Mouse (Mus musculus) megakaryocyte, adult 5-6 weeks (primary cell): ENCODE measurements around the gene Banp. TPM values are rescaled to one million over a fixed set of nuclear protein-coding genes. Genes with fewer than 3 reads are reported as not detected.

Experiments used
- ATAC-seq: 2 replicates; pipeline ENCODE4 v1.8.0; 2016; ENCODE audit warnings: mild to moderate bottlenecking, inconsistent platforms; ENCODE audit not compliant: poor library complexity, severe bottlenecking
- total RNA-seq, 2 experiments: library from RNA; stranded (forward) in 1 of 2; stranded (reverse) in 1 of 2; fragments of 153-499, 151-499 nt in 1 of 2; fragments of 221-1000, 200-1000 nt in 1 of 2; gene quantifications; 2 replicates each; pipeline versions ENCODE4 v1.2.3 to v1.2.4; 2015 to 2017

The Banp gene
- total RNA-seq (2015) = 8.1 and 9.2 TPM in 2 replicates
- total RNA-seq (2017) = 21.3 and 28.7 TPM in 2 replicates

- ATAC-seq = no peak
Measured at GRCm38 (mm10) chr8:121949222-121949800, at the start of gene Banp. TSS of gene Banp (plus strand) at chr8:121949750.

GRCm38 (mm10) chr8:121901498-121902236 lies 47.9 kb upstream of the Banp start:
- no peak for ATAC-seq

DNA sequence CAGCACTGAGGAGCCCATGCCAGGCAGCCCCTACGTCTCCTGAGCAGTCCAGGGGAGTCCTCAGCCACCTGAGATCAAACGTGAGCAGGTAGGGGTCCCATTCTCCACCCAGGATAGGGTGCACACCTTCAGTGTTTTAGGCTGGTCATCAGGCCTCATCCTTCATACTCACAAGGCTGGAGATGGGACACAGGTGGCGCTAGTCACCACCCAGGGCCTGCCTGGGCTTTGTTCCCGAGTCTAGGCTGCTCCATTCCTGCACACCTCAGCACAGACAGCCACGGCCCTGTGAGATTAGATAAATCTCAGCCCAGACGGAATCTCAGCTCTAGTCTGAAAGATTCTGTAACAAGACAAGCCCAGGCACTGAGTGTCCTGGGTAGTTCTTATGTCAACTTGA lies 45.6 kb upstream of the Banp start:
- ATAC-seq = no peak

DNA sequence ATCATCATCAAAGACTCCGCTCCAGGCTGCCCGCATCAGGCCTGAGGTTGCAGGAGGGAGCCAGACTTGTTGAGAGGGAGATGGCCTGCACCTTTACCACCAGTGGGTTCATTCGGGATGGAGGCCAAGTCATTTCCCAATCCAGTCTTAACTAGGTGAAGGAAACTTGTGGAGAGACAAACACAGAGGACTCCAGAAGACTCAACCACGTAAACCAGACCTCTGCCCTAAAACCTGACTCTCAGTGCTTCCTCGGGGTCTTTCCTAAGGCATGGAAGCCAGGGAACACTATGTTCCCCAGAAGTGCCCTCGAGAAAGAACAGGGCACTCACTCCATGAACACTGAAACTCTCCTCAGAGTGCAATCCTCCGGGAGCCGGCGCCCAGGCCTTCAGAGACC lies 44.6 kb upstream of the Banp start:
- ATAC-seq = no peak

DNA sequence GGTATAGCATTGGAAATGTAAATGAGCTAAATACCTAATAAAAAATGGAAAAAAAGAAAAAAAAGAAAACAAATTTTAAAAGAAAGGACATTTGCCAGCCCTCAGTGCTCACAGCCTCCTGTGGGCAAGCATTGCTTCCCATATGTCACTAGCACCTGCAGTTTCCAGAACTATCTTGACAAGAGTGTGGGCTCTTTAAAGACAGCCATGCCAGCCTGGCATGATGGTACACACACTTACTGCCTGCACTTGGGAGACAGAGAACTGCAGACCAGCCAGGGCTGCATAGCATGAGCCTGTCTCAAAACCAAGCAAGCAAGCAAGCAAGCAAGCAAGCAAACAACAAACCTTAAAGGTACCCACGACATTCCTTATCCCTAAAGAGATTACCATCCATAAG lies 44.1 kb upstream of the Banp start:
- ATAC-seq = no peak

DNA sequence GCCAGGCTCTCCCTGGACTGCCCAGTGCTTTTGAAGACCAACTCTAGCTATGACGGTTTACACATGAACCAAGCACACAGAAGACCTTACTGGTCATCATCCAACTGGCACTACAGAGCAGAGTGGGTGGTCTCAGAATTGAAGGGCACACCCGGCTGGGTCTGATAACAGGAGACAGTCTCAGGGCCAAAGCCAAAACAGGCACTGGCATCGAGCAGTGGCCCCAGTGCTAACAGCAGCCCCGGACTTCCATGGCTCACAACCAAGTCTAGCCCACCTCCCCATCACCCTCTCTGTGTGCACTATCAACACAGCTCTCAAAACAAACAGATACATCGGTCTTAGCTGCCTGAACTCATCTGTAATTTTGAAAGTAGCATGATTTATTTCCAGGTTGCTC lies 43.7 kb upstream of the Banp start:
- no peak for ATAC-seq

DNA sequence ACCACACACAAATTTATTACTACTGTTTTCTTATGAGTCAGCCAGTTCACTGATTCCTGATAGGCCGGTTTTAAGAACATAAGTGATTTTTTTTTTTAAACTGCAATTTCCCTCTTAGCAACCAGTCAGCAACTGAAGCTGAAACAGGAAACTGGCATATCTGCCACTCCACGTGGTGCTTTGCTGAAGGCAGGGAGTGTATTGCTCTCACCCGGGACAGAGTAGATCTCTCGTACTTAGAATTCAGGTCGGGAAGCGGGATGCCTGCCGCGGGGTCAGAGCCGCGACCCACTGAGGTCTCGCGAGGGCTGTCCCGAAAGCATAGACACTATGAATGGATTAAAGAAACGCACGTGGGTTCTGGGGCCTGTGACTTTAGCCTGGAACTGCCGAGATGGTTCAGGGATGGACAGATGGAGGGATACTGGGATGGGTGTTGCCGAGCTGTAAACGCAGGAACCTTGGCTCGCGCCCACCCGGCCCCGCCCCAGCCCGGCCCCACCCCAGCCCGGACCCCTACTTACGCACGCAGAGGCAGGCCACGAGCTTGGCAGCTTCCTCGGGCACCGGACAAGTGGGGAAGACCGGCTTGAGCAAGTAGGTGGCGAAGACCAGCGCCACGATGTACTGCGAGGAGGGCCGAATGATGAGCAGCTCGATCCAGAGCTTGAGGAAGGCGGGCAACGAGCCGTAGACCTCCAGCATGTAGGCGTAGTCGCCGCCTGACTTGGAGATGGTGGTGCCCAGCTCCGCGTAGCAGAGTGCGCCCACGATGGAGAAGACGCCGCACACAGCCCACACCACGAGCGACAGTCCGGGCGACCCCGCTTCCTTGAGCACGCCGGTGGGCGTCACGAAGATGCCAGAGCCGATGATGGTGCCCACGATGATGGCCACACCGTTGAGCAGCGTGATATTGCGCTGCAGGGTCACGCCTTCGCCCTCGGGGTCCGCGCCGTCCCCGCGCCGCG lies 42.7 kb upstream of the Banp start:
- peak; percentile 35 for ATAC-seq

DNA sequence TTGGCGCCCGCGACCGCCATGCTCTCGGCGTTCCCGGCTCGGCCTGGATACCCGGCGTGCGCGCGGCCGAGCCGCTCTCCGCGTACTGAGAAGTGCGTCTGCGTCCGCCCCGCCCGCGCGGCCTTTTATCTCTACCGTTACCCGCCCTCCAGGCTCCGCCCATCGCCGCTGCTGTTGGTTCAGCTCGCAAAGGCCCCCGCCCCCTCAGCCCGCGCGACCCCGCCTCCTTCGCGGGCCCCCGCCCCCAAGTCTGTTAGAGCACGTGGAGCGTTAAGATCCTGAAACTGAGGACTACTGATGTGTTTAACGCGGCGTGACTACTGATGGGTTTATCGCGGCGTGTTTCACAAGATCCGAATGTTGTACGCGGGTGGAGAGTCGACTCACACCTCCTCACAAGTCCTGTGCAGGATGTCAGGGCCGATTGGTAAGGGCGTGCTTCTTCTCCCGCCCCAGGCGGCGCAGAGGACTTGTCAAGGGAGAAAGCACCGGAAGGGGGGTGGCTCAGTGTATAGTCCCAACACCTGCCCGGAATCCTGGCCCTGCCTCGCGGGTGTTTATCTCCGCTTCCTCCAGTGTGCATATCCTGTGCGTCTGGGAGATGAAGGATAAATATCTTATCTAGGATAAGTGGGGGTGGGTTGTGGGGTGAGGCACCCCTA lies 41.8 kb upstream of the Banp start, which contains the start of gene Slc7a5:
TSS of gene Slc7a5 (minus strand) at position 108 of the 662 bp plus-strand sequence.
- peak; percentile 85 for ATAC-seq

GRCm38 (mm10) chr8:121908378-121909147 lies 41.0 kb upstream of the Banp start:
- no peak for ATAC-seq

DNA sequence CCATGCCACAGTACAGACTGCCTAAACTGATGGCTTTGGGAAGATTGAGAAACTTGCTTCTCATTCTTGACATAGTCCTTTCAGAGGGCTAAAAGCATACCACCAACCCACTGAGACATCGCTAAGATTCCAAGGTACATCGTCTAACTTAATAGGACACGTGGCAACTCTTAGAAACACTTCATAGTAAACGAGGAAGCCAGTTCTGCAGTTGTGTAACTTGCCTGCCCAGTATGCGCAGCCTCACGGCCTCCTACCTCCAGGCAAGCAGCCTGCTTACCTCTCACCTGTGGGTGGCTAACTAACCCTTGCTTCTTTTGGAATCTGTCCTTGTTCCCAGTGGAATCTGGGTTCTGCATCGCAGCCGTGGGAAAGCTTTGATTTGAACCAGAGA lies 40.4 kb upstream of the Banp start:
- no peak for ATAC-seq

- ATAC-seq = no peak
Measured at GRCm38 (mm10) chr8:121909663-121910062, 39.9 kb upstream of the Banp start.

DNA sequence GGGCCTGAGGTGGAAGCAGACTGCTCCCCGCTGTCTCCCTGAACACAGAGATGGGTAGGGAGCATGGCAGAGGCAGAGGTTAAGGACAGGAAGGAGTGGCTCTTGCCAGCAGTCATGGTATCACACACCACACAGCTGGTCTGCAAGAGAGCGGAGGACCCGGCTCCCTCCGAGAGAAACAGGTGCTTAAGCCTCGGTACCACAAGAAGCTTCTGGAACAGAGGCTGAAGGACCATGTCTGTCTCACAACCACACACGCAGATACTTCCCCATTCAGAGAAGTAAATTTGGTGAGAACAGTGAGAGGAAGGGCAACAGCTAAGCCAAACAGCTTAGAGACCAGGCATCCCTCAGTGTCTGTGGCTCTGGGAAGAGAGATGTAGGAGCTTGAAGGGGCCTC lies 38.1 kb upstream of the Banp start:
- no peak for ATAC-seq

GRCm38 (mm10) chr8:121911987-121912386 lies 37.6 kb upstream of the Banp start:
- ATAC-seq = no peak

- no peak for ATAC-seq
Measured at GRCm38 (mm10) chr8:121912831-121913230, 36.7 kb upstream of the Banp start.

DNA sequence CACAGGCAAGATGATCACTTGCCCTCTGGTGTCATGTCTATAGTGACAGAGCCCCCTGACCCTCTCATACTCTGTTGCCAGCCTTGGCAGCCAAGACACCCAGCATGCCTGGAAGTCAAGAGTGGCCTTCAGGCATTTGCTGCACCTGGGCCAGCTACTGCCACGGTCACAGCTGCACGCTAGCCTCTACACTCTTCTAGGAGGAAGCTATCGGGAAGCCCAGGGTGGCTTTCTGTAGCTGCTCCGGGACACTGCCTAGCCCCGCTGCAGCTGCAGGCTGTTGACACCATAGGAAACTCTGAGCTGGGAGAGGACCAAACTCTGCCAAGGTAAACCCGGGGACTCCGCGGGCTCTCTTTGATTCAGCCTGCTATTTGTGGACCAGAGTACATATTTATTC lies 36.2 kb upstream of the Banp start:
- no peak for ATAC-seq

DNA sequence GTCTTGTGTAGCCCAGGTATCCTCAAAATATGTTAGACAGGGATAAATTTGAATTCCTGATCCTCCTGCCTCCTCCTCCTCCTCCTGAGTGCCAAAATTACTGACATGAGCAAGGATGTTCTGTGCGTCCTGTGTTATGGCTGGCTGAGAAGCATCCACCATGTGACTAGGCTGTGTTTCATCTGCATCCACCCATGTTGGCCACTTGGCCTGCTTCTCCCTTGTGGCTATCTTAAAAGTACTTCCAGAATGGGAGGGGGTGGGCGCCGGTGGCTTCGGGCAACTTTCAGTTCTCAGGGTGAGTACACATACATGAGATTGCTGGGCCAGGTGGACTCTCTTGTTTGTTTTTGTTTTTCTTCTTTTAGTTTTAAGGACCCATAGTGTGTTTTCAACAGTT lies 30.4 kb upstream of the Banp start:
- no peak for ATAC-seq

GRCm38 (mm10) chr8:121919731-121920130 lies 29.8 kb upstream of the Banp start:
- peak; percentile 27; the same call in 1 of the 2 replicates for ATAC-seq

DNA sequence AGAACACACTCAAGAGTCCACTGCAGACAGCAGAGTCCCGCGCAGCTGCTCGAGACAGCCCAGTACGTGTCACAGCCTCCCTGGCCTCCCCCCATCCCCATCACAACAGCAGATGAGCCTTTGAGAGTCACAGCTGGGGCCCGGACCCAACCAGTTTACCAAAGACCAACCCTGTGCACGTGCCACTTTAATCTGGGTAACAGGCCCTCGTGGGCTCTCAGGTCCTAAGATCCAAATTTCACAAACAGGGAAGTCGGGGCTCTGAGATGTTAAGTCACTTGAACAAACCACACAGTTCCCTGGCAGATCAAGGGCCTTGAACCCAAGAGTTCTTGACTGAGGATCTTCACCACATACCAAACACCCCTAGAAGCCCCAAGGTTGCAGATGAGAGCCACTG lies 28.0 kb upstream of the Banp start:
- ATAC-seq = no peak

DNA sequence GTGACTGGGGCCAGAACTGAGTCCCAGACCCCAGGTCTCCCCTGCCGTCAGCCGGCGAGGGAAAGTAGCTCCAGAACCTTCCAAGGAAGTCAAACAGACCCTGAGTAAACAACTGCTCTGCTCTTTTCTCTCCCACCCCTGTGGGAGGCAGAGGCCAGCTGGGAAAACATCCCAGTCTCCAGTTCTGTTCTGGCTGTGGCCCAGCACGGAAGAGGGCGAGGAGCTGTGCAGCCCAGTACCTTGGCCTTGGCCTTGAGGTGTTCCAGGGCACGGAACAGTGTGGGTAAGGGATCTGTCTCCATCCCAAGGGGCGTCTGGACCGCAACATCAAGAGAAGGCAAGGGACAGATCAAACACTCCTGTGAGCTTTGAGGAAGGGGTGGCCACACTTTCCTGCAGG lies 27.4 kb upstream of the Banp start:
- no peak for ATAC-seq

GRCm38 (mm10) chr8:121924681-121925080 lies 24.9 kb upstream of the Banp start:
- no peak for ATAC-seq
